Mouse (Mus musculus) E14TG2a.4 (cell line): Measurements from ENCODE around the gene Kdelc2.

Source experiments
- CTCF ChIP-seq: conservative IDR thresholded peaks from 2 replicates; pipeline ENCODE4 v1.5.1; 2014; ENCODE audit warnings: low read length
- NANOG ChIP-seq: IDR thresholded peaks from 2 replicates; pipeline ENCODE4 v1.6.1; 2014; ENCODE audit warnings: borderline replicate concordance, low read length, mixed read lengths

GRCm38 (mm10) chr9:53390136-53390535 lies 6.3 kb downstream of the Kdelc2 start:
- TF ChIP-seq CTCF, result no peak
- no peak for TF ChIP-seq NANOG
